Mouse (Mus musculus) NIH3T3 (cell line): Measurements from ENCODE around the gene Lrrfip2.
A peak's percentile ranks its signal among the peaks of the same experiment; 100 is the strongest.

ENCODE experiments used
- DNase-seq: peaks from one replicate; pipeline ENCODE4 v3.0.0-alpha.2; 2012; ENCODE audit warnings: low read depth

Gene Lrrfip2

GRCm38 (mm10) chr9:111118252-111118890 lies 979 bp downstream of the Lrrfip2 start:
- peak; percentile 48 for DNase-seq

GRCm38 (mm10) chr9:111118891-111119441 lies 1.6 kb downstream of the Lrrfip2 start:
- peak; percentile 81 for DNase-seq

DNA sequence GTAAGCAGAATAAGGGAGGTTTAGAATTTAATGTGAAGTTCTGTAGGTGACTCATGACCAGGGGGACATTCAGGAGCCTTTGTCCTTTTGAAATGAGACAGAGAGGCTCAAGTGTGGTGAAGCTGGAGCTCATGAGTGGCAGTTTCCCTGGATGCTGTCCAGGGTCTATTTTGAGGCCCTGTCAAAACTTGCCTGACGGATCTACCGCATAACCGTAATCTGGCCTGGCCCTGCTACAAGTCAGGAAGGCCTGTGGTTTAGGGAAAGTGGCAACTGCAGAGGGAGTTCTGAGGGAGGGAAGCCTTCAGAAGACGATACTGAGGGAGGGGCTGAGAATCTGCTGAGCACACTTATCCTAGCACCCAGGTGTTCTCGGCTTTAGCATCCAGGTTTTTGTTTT lies 5.1 kb downstream of the Lrrfip2 start:
- DNase-seq, result peak; percentile 73

- no peak for DNase-seq
Measured at GRCm38 (mm10) chr9:111123336-111123735, 5.9 kb downstream of the Lrrfip2 start.

DNA sequence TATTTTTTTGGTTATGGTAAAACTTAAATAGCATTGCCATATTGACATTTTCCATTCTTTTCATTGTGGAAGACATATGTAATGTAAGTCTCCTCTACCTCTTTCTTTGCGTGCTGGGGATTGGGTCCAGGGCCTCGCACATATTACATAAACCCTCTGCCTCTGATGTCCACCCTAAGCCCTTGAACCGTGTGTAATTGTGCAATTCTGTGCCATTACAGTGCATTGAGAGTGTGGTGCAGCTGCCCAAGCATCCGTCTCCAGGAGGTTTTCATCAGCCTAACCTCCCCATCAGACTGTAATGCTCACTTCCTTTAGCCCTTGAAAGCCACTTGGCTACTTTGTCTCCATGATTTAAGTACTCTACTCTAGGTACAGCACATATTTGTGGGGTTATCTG lies 7.0 kb downstream of the Lrrfip2 start:
- no peak for DNase-seq

DNA sequence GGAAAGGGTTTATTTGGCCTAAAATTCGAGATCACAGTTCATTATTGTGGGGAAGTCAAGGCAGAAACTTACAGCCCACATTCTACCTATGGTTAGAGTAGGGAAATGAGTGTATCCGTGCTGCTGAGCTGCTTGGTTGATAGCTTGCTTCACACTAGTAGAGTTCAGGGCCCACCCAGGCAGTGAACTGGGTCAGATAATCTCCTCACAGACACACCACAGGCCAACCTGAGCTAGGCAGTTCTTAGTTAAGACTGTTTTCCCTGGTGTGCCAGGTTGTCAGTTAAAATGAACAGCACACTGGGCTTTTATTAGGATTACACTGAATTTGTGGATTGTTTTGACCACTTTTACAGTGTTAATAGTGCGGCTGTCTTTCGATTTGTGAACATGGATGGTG lies 9.3 kb downstream of the Lrrfip2 start:
- no peak for DNase-seq

GRCm38 (mm10) chr9:111127749-111128148 lies 10.4 kb downstream of the Lrrfip2 start:
- no peak for DNase-seq

GRCm38 (mm10) chr9:111130126-111130525 lies 12.7 kb downstream of the Lrrfip2 start:
- DNase-seq, result peak; percentile 24

DNA sequence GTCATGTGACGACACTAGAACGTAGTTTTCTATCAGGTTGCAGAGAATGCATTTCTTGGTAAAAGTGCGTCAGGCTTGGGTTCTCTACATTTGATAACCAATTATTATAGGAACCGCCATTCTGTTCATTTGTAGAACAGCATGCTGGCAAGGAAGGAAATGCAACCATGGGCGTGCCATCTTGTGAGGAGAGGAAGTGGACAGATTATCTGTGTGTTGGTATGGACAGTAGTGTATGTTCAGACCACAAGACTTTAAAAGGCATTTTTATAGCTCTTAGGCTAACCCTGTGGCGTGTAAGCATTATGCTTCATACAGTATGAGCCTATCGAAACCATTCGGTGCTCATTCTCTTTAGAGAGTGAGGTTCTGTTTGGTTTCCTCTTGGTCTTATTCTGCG lies 20.8 kb downstream of the Lrrfip2 start:
- no peak for DNase-seq

DNA sequence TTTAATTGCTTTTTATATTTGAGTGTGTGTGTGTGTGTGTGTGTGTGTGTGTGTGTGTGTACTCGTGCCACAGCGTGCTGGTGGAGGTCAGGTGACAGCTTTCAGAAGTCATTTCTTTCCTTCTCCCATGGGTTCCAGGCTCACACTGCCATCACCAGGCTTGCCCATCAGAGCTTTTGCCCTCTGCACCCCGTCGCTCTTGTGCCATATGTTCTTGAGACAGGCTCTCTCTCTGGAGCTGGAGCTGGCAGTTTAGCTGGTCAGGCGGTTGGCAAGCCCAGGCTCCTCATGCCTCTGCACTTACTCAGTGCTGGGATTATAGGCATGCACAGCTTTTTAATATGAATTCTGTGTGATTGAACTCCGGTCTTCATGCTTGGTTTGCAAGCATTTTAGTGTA lies 25.3 kb downstream of the Lrrfip2 start:
- no peak for DNase-seq

- no peak for DNase-seq
Measured at GRCm38 (mm10) chr9:111143387-111143786, 26.0 kb downstream of the Lrrfip2 start.

DNA sequence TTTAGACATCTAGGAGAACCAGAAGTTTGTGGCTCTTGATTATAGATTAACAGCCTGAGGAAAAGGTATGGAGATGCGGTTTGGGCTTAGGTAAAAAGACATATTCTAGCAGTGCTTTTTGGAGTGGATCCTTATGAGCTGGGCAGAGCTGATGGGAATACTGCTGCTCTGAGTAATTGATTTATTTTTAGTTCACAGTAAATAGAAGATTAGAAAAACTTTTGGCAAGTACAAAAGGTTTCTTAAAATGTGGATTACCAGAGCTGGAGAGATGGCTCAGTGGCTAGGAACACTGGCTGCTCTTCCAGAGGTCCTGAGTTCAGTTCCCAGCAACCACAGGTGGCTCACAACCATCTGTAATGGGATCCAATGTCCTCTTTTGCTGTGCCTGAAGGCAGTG lies 27.3 kb downstream of the Lrrfip2 start:
- DNase-seq, result peak; percentile 17

DNA sequence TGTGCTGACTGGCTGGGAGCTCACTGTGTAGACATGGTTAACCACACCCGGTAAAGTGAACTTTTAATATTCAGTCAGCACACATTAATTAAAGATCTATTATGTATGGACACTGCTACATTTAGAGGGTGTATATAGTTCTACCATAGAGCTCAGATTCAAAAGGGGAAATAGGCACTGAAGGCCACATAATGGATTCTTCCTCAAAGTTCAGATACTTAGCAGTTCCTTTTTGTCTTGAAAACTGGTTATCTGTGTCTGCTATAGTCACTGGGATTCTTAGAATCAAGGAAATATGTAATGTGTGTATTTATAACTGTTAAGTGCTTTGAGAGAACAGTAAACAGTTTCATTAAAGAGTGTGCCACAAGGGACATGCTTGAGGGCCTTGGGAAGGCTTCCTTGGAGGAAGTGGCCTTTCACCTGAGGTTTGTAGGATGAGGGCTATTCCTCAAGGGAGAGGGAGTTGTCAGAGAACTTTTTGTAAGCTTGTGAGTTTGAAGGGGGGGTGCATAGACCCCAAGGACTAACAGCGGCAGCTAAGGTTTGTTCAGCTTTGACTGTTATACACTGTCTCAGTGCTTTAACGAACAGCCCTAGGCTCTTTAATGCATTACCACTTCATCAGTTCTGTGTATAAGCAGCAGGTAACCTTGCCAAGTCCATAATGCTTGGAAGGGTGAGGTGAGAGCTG lies 28.3 kb downstream of the Lrrfip2 start:
- DNase-seq, result no peak

GRCm38 (mm10) chr9:111146216-111146798 lies 28.9 kb downstream of the Lrrfip2 start:
- no peak for DNase-seq

GRCm38 (mm10) chr9:111148006-111148405 lies 30.6 kb downstream of the Lrrfip2 start:
- no peak for DNase-seq

DNA sequence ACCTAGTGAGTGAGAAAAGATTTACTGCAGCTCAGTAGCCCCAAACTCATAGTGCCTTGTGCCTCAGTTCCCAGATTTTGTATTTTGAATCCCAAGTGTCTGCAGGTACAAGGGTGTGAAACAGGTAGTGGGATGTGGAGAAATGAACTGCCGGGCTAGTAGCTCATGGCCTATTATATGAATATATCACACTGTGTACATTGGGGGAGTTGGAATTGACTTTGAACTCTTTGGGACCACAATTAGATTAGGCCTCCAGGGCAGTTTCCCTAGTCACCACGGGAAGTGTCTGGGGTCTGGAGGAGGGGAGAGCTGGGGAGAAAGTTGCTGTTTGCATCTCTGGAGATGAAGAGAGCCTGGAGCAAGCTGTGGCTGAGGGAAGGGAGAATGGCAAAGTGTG lies 31.0 kb downstream of the Lrrfip2 start:
- DNase-seq, result no peak

- DNase-seq, result peak; percentile 57
Measured at GRCm38 (mm10) chr9:111149188-111149945, 32.0 kb downstream of the Lrrfip2 start.

GRCm38 (mm10) chr9:111152314-111152897 lies 35.0 kb downstream of the Lrrfip2 start:
- no peak for DNase-seq

DNA sequence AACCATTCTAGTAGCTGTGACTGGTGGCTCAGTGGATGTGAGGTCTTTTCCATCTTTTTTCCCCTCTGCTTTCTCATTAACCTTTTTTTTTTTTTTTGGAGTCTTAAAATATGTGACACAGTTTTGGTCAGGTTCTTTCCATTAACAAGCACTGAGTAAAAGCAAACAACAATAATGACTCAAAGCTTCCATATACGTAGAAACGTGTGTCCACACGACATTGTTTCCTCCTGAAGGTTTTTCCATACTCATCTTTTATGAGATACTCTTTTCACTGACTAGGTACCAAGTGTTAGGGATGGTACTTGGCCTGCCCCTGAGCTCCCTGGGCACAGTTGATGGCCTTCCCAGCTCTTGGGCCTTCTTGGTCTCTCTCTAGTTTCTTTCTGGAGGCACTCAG lies 35.6 kb downstream of the Lrrfip2 start:
- no peak for DNase-seq

DNA sequence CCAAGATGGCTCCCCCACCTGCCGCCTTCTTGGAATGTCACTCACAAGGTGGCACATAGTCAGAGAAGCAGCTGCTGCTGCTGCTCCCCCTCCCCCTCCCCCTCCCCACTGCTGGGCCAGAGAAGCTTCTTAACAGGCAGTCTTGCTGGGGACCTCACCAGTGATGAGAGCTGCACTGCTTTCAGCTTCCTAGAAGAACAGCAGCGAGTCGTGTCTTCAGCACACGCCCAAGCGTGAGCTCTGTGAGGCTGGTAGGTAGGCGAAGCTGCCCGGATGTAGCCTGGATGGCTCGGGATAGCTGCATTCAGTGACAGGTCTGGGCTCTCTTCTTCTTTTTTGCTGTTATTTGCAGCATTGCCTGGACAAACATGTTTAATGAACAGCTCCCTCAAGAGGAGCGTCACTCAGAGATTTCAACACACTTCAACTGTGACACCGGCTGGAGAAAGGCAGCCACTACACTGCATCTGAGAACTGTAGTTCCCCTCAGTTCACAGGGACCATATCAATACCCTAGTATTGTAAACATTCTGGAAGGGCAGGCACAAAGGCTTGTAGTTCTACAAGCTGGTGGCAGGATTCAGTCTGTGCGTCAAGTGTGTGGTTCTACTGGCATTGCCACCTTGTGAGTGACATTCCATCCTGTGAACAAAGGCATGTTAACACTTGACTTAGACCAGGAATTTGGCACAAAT lies 38.5 kb downstream of the Lrrfip2 start:
- no peak for DNase-seq

DNA sequence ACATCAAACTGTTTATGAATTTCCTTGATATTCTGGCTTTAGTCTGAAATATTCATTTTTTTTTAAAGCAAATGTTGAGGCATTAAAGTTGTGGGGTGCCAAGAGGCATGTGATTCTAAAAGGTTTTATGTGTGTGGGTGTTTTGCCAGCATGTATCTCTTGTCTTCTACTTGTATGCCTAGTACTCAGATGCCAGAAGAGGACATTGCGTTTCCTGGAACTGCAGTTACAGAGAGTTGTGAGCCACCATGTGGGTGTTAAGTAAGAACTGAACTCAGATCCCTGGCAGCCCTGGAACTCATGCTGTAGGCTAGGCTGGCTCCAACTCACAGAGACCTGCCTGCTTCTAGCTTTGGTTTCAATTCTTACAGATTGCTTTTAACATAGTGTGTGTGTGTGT lies 42.2 kb downstream of the Lrrfip2 start:
- no peak for DNase-seq
